Mouse (Mus musculus) cerebellum, adult 2 months (tissue): Measurements from ENCODE around the gene Inava.

ENCODE experiments used
- CTCF ChIP-seq: fragments of 200-500 bp; IDR thresholded peaks from 2 replicates; pipeline ENCODE4 v1.5.1; 2011; ENCODE audit warnings: low read depth, mild to moderate bottlenecking, control low read depth, low read length, moderate library complexity, borderline replicate concordance; ENCODE audit not compliant: insufficient read depth
- POLR2A ChIP-seq: fragments of 200-500 bp; IDR thresholded peaks from 2 replicates; pipeline ENCODE4 v1.6.1; 2011; ENCODE audit warnings: low read length, control low read depth, borderline replicate concordance; ENCODE audit not compliant: insufficient read depth

DNA sequence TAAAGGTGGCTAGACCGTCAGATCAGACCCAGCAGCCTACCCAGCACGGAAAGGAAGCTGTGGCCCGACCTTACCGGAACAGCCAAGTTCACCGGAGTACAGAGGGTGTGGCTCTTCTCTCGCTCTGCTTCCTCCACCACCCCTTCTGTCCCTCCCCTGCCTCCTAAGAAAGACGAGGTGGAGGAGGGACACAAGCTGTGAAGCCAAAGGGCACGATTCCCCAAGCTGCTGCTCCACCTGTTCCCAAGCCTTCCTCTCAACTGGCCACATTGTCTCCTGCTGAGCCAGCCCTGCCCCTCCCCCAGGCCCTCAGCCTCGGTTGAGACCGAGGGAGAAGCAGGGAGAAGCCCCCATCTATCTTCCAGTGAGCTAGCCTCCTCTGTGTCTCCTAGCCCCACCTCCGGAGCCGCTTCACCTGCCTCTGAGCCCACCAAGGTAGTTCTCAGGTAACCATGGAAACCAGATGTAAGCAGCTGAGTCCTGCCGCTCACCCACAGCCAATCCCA lies 59.9 kb downstream of the Inava start:
- TF ChIP-seq CTCF: no peak
- TF ChIP-seq POLR2A: no peak
